In the genomic region with DNA sequence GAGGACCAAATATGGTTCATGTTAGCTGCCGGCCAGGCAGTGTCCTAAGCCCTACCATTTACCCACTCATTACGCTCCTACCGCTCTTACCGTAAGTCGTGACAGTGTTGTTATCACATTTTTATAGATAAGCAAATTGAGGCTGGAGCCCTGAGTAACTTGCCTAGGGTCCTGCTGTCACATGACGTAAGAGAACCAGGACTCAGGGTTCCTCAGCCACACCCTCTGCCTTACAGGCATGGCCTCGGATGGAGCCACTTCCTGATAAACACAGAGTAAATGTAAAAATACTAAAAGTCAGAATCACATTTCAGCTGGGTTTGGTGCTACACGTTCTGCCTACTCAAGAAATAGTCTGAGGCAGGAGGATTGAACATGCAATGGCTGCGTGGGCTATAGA, we compare ENCODE assay signal across 40 mouse cellular contexts. TPM values are rescaled to one million over a fixed set of nuclear protein-coding genes. Genes with fewer than 3 reads are reported as not detected.
"Had no signal": no experiment of that assay in that cellular context is flagged by ENCODE, and none has a peak within 500 bp of the region (broad histone marks: within the 10 kb centered on the region; RNA-seq: fewer than 3 reads in every experiment).

No protein-coding gene starts in this region.

- H3K27ac ChIP-seq: heart, embryonic 10.5 days; heart, embryonic 13.5 days; heart, embryonic 15.5 days; hindbrain, embryonic 10.5 days; hindbrain, embryonic 12.5 days; hindbrain, embryonic 13.5 days; hindbrain, embryonic 14.5 days; hindbrain, embryonic 15.5 days; hindbrain, postnatal 0 days; kidney, embryonic 15.5 days; kidney, postnatal 0 days; left cerebral cortex, adult 2 months had no signal

- H3K27me3 ChIP-seq: hindbrain, embryonic 12.5 days; hindbrain, embryonic 13.5 days; hindbrain, embryonic 15.5 days; kidney, embryonic 15.5 days had no signal

- H3K9me3 ChIP-seq: heart, embryonic 13.5 days; heart, embryonic 15.5 days; hindbrain, embryonic 12.5 days; hindbrain, embryonic 13.5 days; hindbrain, embryonic 15.5 days; kidney, embryonic 15.5 days had no signal

- H3K36me3 ChIP-seq: heart, embryonic 10.5 days; heart, embryonic 12.5 days; heart, embryonic 13.5 days; heart, embryonic 15.5 days; hindbrain, embryonic 10.5 days; hindbrain, embryonic 12.5 days; hindbrain, embryonic 13.5 days; hindbrain, embryonic 15.5 days; kidney, embryonic 15.5 days had no signal

- H3K9ac ChIP-seq: heart, embryonic 12.5 days; heart, embryonic 13.5 days; heart, embryonic 15.5 days; hindbrain, embryonic 12.5 days; hindbrain, embryonic 13.5 days; hindbrain, embryonic 14.5 days; hindbrain, embryonic 15.5 days; kidney, embryonic 15.5 days had no signal

- H3K4me3 ChIP-seq: heart, embryonic 10.5 days; heart, embryonic 12.5 days; heart, embryonic 13.5 days; heart, embryonic 15.5 days; hindbrain, embryonic 10.5 days; hindbrain, embryonic 12.5 days; hindbrain, embryonic 13.5 days; hindbrain, embryonic 15.5 days; kidney, embryonic 15.5 days; layer of hippocampus, adult 2 months; left cerebral cortex, adult 2 months had no signal

- H3K4me1 ChIP-seq: heart, embryonic 12.5 days; heart, embryonic 15.5 days had no signal

- H3K4me2 ChIP-seq: heart, embryonic 11.5 days; heart, embryonic 12.5 days; heart, embryonic 13.5 days; heart, embryonic 15.5 days; hindbrain, embryonic 12.5 days; hindbrain, embryonic 13.5 days; hindbrain, embryonic 14.5 days; hindbrain, embryonic 15.5 days; kidney, embryonic 15.5 days had no signal

- DNase-seq: heart, postnatal 10 days; heart, postnatal 14 days; heart, postnatal 36 days; heart, postnatal 4 days; kidney, adult 11 months; kidney, adult 18-20 months; kidney, adult 2 months; kidney, adult 8-10 months; kidney, adult 9 months; kidney, postnatal 10 days; kidney, postnatal 14 days; kidney, postnatal 25 days; kidney, postnatal 36 days; kidney, postnatal 4 days; layer of hippocampus, adult 9-11 months; layer of hippocampus, postnatal 36 days had no signal

- ATAC-seq: hindbrain, embryonic 16.5 days; hindbrain, postnatal 0 days; inflammation-experienced regulatory T-cells, adult 6 months had no signal

RNA-seq across cellular contexts. Expression of a gene that starts 3.0 kb away (rescaled TPM):
- total RNA-seq: hematopoietic stem cell, adult 5-6 weeks; hindbrain, postnatal 0 days; layer of hippocampus, postnatal 10 days; left cerebral cortex, adult 2 months had no signal
- polyA plus RNA-seq: heart, embryonic 11.5 days; heart, embryonic 12.5 days; heart, embryonic 13.5 days; heart, embryonic 14.5 days; heart, postnatal 0 days; hindbrain, embryonic 12.5 days; hindbrain, embryonic 14.5 days; inflammation-experienced regulatory T-cells, adult 6 months; kidney, adult 2 months; kidney, embryonic 14.5 days; kidney, postnatal 0 days had no signal

RNA-seq across cellular contexts. Expression of a gene that starts 17.5 kb away (rescaled TPM):
- total RNA-seq: hematopoietic stem cell, adult 5-6 weeks had no signal
- polyA plus RNA-seq: inflammation-experienced regulatory T-cells, adult 6 months had no signal

RNA-seq across cellular contexts. Expression of a gene that starts 21.1 kb away (rescaled TPM):
- total RNA-seq: heart, postnatal 10 days; heart, postnatal 4 days; hematopoietic stem cell, adult 5-6 weeks; layer of hippocampus, postnatal 10 days had no signal
- polyA plus RNA-seq: heart, embryonic 11.5 days; heart, embryonic 12.5 days; heart, embryonic 13.5 days; heart, embryonic 14.5 days; heart, embryonic 15.5 days; heart, embryonic 16.5 days; heart, postnatal 0 days; kidney, embryonic 14.5 days; kidney, embryonic 16.5 days had no signal

RNA-seq across cellular contexts. Expression of a gene that starts 29.8 kb away (rescaled TPM):
- total RNA-seq: heart, postnatal 10 days; heart, postnatal 14 days; heart, postnatal 4 days; hematopoietic stem cell, adult 5-6 weeks; layer of hippocampus, adult 2 months; layer of hippocampus, postnatal 10 days; left cerebral cortex, adult 2 months had no signal
- polyA plus RNA-seq: heart, embryonic 16.5 days; inflammation-experienced regulatory T-cells, adult 6 months had no signal
